Mouse (Mus musculus): ENCODE data around the gene Asic2. TPM values are rescaled to one million over a fixed set of nuclear protein-coding genes. Genes with fewer than 3 reads are reported as not detected.

Gene Asic2
- polyA plus RNA-seq (2012; rRNA removed) = 12.4 and 24.0 TPM in 2 replicates

DNA sequence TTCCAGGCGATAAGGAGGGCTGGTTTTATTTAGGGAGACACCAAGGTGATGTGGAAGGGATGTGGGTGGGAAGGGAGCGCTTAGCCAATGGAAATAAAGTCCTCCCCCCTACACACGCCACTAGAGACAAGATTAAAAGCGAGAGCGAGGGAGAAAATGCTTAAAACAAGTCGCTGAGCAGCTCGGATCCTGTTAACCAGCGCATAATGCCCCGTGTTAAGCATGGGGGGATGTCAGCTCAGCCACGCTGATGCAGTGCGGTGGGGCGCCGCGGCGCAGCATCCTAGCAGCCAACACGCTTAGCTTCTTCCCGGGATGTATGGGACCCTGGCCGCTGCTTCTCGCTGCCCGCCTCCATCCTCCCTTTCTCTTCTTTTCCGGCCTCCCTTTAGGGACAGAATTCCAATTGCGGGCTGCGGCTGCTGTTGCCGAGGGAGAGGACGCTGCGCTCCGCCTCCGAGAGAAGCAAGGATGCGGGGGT is at the start of gene Asic2:
TSS of gene Asic2 (minus strand) at position 57 of the 481 bp plus-strand sequence.
- peak; percentile 83 for DNase-seq (ENCODE audit: low read depth)
- TF ChIP-seq CTCF (IDR thresholded peaks at IDR 0.05; ENCODE audit: borderline replicate concordance, extremely low read depth, insufficient read depth, insufficient read length) (no peak), POLR2A (IDR thresholded peaks at IDR 0.05; ENCODE audit: borderline replicate concordance, extremely low read depth, insufficient read depth, insufficient read length, poor library complexity, severe bottlenecking) (no peak)

DNA sequence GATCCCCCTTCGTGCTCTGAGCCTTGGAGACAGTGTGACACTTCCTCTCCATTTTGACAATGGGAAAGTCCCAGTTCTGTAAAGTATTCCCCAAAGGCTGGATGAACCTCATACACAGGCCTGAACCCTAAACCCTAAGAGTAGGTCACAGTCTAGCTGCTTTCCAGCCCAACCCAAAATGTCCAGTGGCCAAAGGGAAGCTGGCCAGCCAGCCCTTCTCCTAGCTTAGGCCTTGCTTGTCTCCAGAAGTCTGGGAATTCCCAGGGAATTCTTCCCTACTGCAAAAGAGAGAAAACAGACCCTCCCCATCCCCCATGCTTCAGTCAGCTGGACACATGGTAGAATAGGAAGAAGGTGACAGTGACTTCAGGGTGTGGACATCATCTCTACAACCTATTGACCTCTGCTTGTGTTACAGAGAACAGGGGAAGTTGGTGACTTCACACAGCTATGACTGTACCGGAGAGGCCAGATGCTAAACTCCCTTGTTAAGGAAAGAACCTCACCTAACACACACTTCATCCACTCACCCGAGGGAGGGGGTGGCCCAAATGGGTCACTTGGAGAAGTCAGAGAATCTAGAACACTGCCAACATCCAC is 48.0 kb upstream of the Asic2 start:
- DNase-seq (ENCODE audit: low read depth) = no peak
- TF ChIP-seq CTCF (IDR thresholded peaks at IDR 0.05; ENCODE audit: borderline replicate concordance, extremely low read depth, insufficient read depth, insufficient read length) (no peak), POLR2A (IDR thresholded peaks at IDR 0.05; ENCODE audit: borderline replicate concordance, extremely low read depth, insufficient read depth, insufficient read length, poor library complexity, severe bottlenecking) (no peak)

DNA sequence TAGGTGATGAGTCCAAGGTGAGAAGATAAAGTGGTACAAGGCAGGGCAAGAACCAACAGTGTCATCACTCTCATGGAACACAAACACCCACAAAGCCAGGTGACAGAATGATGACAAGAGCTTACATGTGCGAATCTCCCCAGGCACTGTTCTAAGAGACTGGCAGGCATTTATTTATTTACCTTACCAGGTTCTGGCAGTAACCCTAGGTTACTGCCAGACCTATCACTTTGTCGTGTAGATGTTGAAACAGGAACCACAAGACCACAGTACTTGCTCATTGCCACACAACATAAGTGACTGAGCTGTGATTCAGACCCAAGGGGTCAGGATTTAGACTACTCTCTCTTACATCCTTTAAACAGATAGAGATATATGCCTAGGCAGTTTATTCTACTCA is 46.8 kb upstream of the Asic2 start:
- no peak for DNase-seq (ENCODE audit: low read depth)
- TF ChIP-seq POLR2A (IDR thresholded peaks at IDR 0.05; ENCODE audit: borderline replicate concordance, extremely low read depth, insufficient read depth, insufficient read length, poor library complexity, severe bottlenecking) = no peak
- no peak for TF ChIP-seq CTCF (IDR thresholded peaks at IDR 0.05; ENCODE audit: borderline replicate concordance, extremely low read depth, insufficient read depth, insufficient read length)

DNA sequence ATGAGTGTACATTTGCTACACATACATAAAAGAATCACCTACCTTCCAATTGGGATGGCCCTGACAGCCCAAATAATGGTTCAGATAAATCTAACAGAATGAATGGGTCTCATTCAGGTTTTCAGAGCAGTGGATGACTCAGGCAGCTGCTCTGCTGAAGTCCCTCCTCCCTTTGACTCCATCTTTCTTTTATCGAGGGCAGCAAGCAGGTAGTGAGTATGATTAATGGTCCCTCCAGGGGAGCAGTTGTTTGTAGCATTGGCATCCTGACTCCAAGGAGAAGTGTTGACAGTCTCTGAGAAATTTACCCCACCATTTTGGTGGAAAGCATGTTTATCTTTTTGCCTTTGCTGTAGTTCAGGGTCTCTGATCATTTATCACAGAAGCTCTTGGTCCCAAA is 45.5 kb upstream of the Asic2 start:
- DNase-seq (ENCODE audit: low read depth) = no peak
- TF ChIP-seq POLR2A (IDR thresholded peaks at IDR 0.05; ENCODE audit: borderline replicate concordance, extremely low read depth, insufficient read depth, insufficient read length, poor library complexity, severe bottlenecking) (no peak), CTCF (IDR thresholded peaks at IDR 0.05; ENCODE audit: borderline replicate concordance, extremely low read depth, insufficient read depth, insufficient read length) (no peak)

DNA sequence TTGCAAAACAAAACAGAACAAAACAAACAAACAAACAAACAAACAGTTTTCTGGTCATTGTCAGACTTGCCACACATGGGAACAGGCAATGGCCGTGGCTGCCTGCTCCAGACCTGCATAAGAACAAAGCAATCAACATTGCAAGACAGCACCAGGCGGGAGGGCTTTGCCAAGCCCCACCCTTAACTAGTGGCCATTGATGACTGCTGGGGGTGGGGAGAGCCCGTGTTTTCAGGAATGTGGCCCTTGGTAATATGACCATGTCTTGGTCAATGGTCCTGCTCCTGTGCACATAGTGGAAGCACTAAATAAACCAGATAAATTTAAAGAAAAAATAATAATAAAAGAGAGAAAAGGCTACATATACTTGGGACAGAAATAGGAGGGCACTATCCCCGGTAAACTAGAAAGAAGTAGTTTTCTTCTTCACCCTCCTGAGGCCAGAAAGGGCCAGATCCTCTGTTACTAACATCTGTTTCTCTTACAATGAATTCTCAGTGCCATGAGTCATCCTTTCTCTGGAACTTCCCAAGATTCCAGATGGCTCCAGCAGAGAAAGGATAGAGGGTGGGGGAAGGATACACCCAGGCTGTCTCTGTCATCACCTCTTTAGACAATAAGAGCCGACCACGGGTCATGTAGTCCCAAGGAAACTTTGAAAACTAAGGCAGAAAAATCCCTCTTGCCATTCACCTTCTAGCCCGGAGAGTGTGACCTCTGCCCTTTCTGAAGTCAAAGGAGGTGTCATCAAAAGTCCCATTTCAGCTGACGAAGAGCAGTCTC is 43.3 kb upstream of the Asic2 start:
- no peak for TF ChIP-seq CTCF (IDR thresholded peaks at IDR 0.05; ENCODE audit: borderline replicate concordance, extremely low read depth, insufficient read depth, insufficient read length)
- TF ChIP-seq POLR2A (IDR thresholded peaks at IDR 0.05; ENCODE audit: borderline replicate concordance, extremely low read depth, insufficient read depth, insufficient read length, poor library complexity, severe bottlenecking) = no peak
- no peak for DNase-seq (ENCODE audit: low read depth)

DNA sequence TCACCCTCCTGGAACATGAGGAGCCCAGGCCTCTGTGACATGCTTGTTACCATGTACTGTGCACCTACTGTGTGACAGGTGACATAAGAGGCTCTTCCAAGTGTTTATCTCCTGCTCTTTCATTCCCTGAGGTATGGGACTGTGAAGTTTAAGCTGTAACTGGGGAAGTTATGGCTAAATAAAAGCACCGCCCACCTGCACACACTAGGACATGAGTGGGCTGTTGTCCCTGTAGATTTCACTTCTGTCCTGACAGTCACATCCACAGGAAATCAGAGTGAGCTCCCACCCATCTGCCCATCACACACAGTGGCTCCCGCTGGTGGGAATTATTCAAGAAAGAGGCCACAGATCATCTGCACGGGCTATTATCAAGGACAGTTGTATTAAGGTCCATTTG is 41.9 kb upstream of the Asic2 start:
- TF ChIP-seq POLR2A (IDR thresholded peaks at IDR 0.05; ENCODE audit: borderline replicate concordance, extremely low read depth, insufficient read depth, insufficient read length, poor library complexity, severe bottlenecking) (no peak), CTCF (IDR thresholded peaks at IDR 0.05; ENCODE audit: borderline replicate concordance, extremely low read depth, insufficient read depth, insufficient read length) (no peak)
- DNase-seq (ENCODE audit: low read depth) = no peak

DNA sequence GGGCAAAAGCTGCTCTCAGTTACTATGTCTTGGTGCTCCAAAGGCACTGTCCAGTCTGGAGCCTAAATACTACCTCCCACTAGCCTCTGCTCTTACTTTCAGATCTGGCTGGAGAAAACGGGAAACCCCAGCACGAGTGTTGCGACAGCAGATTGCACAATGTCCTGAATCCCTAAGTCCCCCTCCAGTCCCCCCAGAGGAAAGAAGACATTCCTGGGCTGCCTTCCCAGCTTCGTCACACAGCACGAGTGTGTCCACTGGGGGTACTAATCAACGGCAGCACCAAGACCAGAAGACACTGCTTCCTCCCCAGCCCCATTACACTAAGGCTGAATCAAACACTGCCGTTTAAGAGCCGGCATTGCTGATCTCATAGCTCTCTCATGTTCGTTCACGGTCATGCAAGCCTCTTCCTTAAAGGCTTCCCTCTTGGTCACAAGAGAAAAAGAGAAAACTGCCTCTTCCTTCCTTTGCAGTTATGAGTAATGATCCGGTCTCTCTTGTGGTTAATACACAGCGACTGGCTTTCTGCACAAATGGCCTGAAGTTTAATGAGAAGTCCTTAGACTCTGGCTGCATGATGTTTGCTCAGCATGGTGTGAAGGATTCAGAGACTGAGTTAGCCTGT is 38.7 kb upstream of the Asic2 start:
- TF ChIP-seq CTCF (IDR thresholded peaks at IDR 0.05; ENCODE audit: borderline replicate concordance, extremely low read depth, insufficient read depth, insufficient read length) (no peak), POLR2A (IDR thresholded peaks at IDR 0.05; ENCODE audit: borderline replicate concordance, extremely low read depth, insufficient read depth, insufficient read length, poor library complexity, severe bottlenecking) (no peak)
- DNase-seq (ENCODE audit: low read depth) = peak; percentile 38

DNA sequence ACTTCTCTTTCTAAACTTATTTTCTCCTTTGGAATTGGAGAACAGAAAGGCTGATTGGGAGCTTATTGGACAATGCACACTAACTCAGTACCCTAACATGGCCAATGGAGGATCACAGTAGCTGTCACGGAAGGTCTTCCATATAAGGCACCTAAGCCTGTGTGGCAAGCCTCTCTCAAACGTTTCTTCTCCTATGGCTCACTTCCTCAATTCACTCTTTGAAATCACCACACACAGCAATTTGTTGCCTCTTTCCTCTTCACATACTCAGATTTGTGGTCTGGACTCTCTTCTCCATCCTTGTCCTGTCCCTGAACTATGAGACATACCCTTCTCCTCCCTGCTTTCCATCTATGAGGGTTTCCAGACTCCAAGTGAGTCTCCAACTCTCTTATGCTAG is 36.6 kb upstream of the Asic2 start:
- DNase-seq (ENCODE audit: low read depth) = no peak
- no peak for TF ChIP-seq POLR2A (IDR thresholded peaks at IDR 0.05; ENCODE audit: borderline replicate concordance, extremely low read depth, insufficient read depth, insufficient read length, poor library complexity, severe bottlenecking)
- no peak for TF ChIP-seq CTCF (IDR thresholded peaks at IDR 0.05; ENCODE audit: borderline replicate concordance, extremely low read depth, insufficient read depth, insufficient read length)

DNA sequence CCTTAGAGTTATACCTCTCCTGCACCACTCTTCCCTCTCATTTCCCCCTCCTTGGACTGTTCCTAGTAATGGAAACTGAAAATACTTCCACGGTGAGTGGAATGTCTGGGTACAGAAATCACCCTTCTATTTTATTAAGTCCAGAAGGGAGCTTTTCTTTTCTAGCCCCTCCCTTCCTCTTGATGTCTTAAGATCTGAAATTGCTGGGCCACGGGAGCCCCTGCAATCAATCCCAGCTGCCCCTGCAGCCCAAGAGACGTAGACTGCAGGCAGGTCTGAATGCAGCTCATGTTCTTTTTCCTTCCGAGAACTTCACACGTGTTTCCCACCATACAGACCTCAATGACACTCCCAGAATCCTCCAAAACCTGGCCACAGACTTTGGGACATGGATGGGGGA is 32.3 kb upstream of the Asic2 start:
- no peak for TF ChIP-seq CTCF (IDR thresholded peaks at IDR 0.05; ENCODE audit: borderline replicate concordance, extremely low read depth, insufficient read depth, insufficient read length)
- TF ChIP-seq POLR2A (IDR thresholded peaks at IDR 0.05; ENCODE audit: borderline replicate concordance, extremely low read depth, insufficient read depth, insufficient read length, poor library complexity, severe bottlenecking) = no peak
- no peak for DNase-seq (ENCODE audit: low read depth)

DNA sequence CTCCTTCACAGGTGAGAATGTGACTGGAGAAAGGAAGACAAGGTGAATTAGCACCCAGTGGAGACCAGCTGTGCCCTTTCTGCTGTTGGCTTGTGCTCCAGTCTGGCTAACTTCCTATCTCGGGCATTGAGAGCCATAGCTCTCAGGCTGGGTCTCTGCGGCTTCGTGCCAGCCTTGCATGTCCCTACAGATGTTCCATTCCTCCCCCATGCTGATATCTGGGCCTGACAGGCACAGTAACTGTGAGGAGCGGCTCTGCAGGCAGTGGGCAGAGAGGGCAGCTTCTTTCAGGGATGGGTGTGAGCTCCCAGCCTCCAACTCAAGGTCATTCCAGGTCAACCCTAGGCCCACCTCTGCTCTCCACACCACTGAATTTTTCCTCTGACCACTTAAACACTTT is 31.2 kb upstream of the Asic2 start:
- no peak for TF ChIP-seq POLR2A (IDR thresholded peaks at IDR 0.05; ENCODE audit: borderline replicate concordance, extremely low read depth, insufficient read depth, insufficient read length, poor library complexity, severe bottlenecking)
- no peak for TF ChIP-seq CTCF (IDR thresholded peaks at IDR 0.05; ENCODE audit: borderline replicate concordance, extremely low read depth, insufficient read depth, insufficient read length)
- DNase-seq (ENCODE audit: low read depth) = no peak

DNA sequence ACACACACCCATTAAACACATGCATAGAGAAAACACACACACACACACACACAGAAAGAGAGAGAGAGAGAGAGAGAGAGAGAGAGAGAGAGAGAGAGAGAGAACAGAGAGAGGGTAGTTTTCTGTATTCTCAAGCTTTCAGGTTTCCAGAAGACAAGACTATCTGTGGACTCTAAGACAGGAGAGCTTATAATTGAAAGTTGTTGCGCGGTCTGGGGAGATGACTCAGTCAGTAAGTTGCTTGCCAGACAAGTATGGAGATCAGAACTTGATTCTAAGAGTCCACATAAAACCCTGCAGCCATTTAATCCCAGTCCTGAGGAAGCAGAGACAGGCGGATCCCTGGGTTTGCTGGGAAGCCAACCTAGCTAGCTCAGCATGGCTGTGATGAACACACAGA is 30.4 kb upstream of the Asic2 start:
- no peak for DNase-seq (ENCODE audit: low read depth)
- TF ChIP-seq POLR2A (IDR thresholded peaks at IDR 0.05; ENCODE audit: borderline replicate concordance, extremely low read depth, insufficient read depth, insufficient read length, poor library complexity, severe bottlenecking) (no peak), CTCF (IDR thresholded peaks at IDR 0.05; ENCODE audit: borderline replicate concordance, extremely low read depth, insufficient read depth, insufficient read length) (no peak)

Data from brain, embryonic 14.5 days (tissue).